Mouse (Mus musculus): ENCODE data around the gene Shank2.

- TF ChIP-seq POLR2A (IDR thresholded peaks at IDR 0.05; ENCODE audit: low read depth, low read length) (no peak), CTCF (IDR thresholded peaks at IDR 0.05; ENCODE audit: extremely low read depth, insufficient read length, insufficient replicate concordance, low read depth, low read length) (no peak)
Measured at GRCm38 (mm10) chr7:144307853-144308409, 306.2 kb downstream of the Shank2 start.

Measured in small intestine, adult 2 months (tissue).